In the genomic region with DNA sequence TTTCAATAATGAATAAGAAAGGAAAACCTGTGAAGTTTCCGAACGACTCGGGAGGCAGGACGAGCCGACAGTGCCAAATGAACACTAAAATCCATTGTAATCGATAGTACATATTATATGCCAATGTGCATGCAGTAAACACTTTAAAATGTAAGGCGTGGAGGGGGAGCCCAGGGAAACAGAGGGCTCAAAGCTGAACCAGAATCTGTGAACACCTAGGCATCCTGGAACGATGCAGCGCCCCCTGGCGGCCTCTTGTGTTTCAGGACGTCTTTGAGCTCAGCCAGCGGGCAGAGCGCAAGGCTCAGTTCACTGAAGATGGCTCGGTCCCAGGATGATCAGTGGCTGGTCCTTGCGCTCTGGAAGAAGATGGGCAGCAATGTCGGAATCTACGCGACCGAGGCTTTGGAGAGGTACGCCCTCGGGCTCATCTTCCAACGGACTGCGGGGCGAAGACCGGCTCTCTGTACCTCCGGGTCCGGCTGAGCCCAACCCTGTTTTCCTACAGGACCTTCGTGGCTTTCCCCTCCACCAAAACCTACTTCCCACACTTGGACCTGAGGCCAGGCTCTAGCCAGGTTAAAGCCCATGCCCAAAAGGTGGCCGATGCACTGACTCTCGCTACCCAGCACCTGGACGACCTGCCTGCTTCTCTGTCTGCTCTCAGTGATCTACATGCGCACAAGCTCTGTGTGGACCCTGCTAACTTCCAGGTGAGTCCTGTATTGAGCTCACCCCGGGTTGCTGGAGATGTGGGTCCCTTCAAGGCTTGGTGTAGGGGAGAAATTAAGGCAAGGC, we compare ENCODE assay signal across 7 mouse cellular contexts. TPM values are rescaled to one million over a fixed set of nuclear protein-coding genes. Genes with fewer than 3 reads are reported as not detected.
DNase-seq lines count a peak whose midpoint lies in the region; ATAC-seq lines count a peak whose summit lies in the region.
"Not testable (repeated sequence)": the region's sequence is repeated elsewhere in the genome, so short reads cannot be mapped to it uniquely, and the experiment has no call there.

A gene (plus strand): TSS at position 271 of the 798 bp plus-strand sequence.

- not testable (repeated sequence) for H3K4me1 ChIP-seq in embryonic facial prominence, embryonic 11.5 days (ENCODE audit: control insufficient read depth, insufficient read depth, low read length); limb, embryonic 10.5 days; midbrain, embryonic 12.5 days

- peak within 1 kb of the TSS; percentile 15; the same call in 1 of the 2 replicates for H3K4me3 ChIP-seq in embryonic facial prominence, embryonic 11.5 days (ENCODE audit: low read depth, low read length)
- peak within 1 kb of the TSS; percentile 38 for H3K4me3 ChIP-seq in limb, embryonic 10.5 days
- peak within 1 kb of the TSS; percentile 27; the same call in 1 of the 2 replicates for H3K4me3 ChIP-seq in midbrain, embryonic 12.5 days

- peak; percentile 86 for DNase-seq in adrenal gland, postnatal 10 days
- DNase-seq in embryonic facial prominence, embryonic 11.5 days (ENCODE audit: low spot score), result peak; percentile 71
- peak; percentile 63 to 86 for DNase-seq in heart, adult 18-20 months
- peak; percentile 87 for DNase-seq in kidney, adult 18-20 months
- DNase-seq in limb, embryonic 10.5 days (ENCODE audit: low spot score), result peak; percentile 77
- DNase-seq in skeletal muscle tissue, adult 2 months (ENCODE audit: low read depth, low spot score), result peak; percentile 34

- H3K9me3 ChIP-seq in embryonic facial prominence, embryonic 11.5 days (replicated peaks; ENCODE audit: control insufficient read depth, low read length); limb, embryonic 10.5 days (replicated peaks); midbrain, embryonic 12.5 days: not testable (repeated sequence)

- peak; percentile 79 for ATAC-seq in embryonic facial prominence, embryonic 11.5 days (replicated peaks; ENCODE audit: insufficient number of reproducible peaks, low FRiP score, low TSS enrichment, low read depth)
- ATAC-seq in midbrain, embryonic 12.5 days (ENCODE audit: low FRiP score, low read depth), result peak; percentile 72; the same call in 1 of the 2 replicates

- H3K27ac ChIP-seq in embryonic facial prominence, embryonic 11.5 days (replicated peaks; ENCODE audit: low read depth, low read length); limb, embryonic 10.5 days; midbrain, embryonic 12.5 days (replicated peaks): not testable (repeated sequence)

- H3K27me3 ChIP-seq in embryonic facial prominence, embryonic 11.5 days (ENCODE audit: control insufficient read depth, insufficient read depth, low read length), result not testable (repeated sequence)
- H3K27me3 ChIP-seq in limb, embryonic 10.5 days (ENCODE audit: low read depth, poor library complexity, severe bottlenecking), result peaks cover 15% of the 10 kb centered on the region
- peaks cover 14% of the 10 kb centered on the region for H3K27me3 ChIP-seq in midbrain, embryonic 12.5 days

- 21% methylated on average over 30 of the region's 33 CpGs for WGBS in embryonic facial prominence, embryonic 11.5 days
- WGBS in limb, embryonic 10.5 days, result 22% methylated on average over 32 of the region's 33 CpGs
- 25% methylated on average over 32 of the region's 33 CpGs for WGBS in midbrain, embryonic 12.5 days

- peak within 1 kb of the TSS; percentile 32; the same call in 1 of the 2 replicates for H3K4me2 ChIP-seq in embryonic facial prominence, embryonic 11.5 days (ENCODE audit: low read depth, low read length)
- peak within 1 kb of the TSS; percentile 49 for H3K4me2 ChIP-seq in midbrain, embryonic 12.5 days (replicated peaks)

- H3K36me3 ChIP-seq in embryonic facial prominence, embryonic 11.5 days (replicated peaks; ENCODE audit: control insufficient read depth, insufficient read depth, low read depth, low read length); limb, embryonic 10.5 days; midbrain, embryonic 12.5 days: not testable (repeated sequence)

- H3K9ac ChIP-seq in embryonic facial prominence, embryonic 11.5 days (replicated peaks; ENCODE audit: low read length); midbrain, embryonic 12.5 days (replicated peaks): not testable (repeated sequence)

RNA-seq across cellular contexts. Expression of the gene that starts here (rescaled TPM):
- total RNA-seq in adrenal gland, postnatal 10 days (2021), result 1 to 10 TPM in 1 of 2 experiments, under 1 TPM in 1; 0.87 to 2.2 TPM
- polyA plus RNA-seq in embryonic facial prominence, embryonic 11.5 days (2014; fragmentation: Nextera tagmentation; extraction: Ambion mirVana), result 6.3 and 6.8 TPM in 2 replicates
- total RNA-seq in heart, adult 18-20 months (2021), result 1 to 10 TPM in 1 of 2 experiments, not detected in 1; 1.4 TPM
- polyA plus RNA-seq in limb, embryonic 10.5 days (2016; fragmentation: Nextera tagmentation; extraction: Ambion mirVana), result 5.7 and 5.9 TPM in 2 replicates
- 3.4 and 4.3 TPM in 2 replicates for polyA plus RNA-seq in midbrain, embryonic 12.5 days (2016; fragmentation: Nextera tagmentation; extraction: Ambion mirVana)

Comparison
In these comparisons a context has a peak if more than half of its experiments do, and no peak if none do; other contexts are left out.
1. DNase-seq: peak in every context shown above with its lines; median percentile 87 in kidney, adult 18-20 months; 86 in adrenal gland, postnatal 10 days; 77 in limb, embryonic 10.5 days; 74 in heart, adult 18-20 months; 71 in embryonic facial prominence, embryonic 11.5 days; 34 in skeletal muscle tissue, adult 2 months.